Mouse (Mus musculus): ENCODE results near the gene Unc5c.

DNA sequence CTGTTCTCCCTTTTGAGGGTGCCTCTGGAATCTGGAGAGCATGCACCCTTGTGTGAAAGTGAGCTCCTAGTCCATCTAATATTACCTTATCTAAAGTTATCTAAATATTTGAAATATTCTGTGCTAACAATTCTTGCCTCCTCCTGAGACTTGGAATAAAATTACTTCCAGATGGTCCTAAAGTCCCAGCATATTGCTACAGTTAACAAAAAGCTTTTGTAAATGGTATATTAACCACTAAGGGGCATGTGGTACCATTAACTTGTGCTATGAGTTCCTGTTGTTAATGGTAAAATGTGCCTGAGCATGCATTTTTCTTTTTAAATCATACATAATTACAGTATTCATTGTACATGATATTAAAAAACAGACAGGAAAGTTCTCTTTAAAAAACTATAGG is 63.7 kb downstream of the Unc5c start:
- no peak for TF ChIP-seq CTCF (IDR thresholded peaks at IDR 0.05; ENCODE audit: control insufficient read depth, insufficient read depth, insufficient replicate concordance, low read depth, low read length)
- no peak for TF ChIP-seq POLR2A (IDR thresholded peaks at IDR 0.05; ENCODE audit: control insufficient read depth, low read depth, low read length)

All from testis, adult 2 months (tissue).